Mouse (Mus musculus): ENCODE data around the gene Tia1. TPM values are rescaled to one million over a fixed set of nuclear protein-coding genes. Genes with fewer than 3 reads are reported as not detected.

The Tia1 gene
- 15.8 TPM for polyA plus RNA-seq (2015; fragmentation: Illumina TruSeq; extraction: RNeasy Lipid Tissue Mini Kit (QIAGEN cat#74804); ENCODE audit: insufficient read depth, low read depth, low replicate concordance)

GRCm38 (mm10) chr6:86404100-86404861 lies at the start of gene Tia1:
Tia1 (plus strand) TSS chr6:86404219.

GRCm38 (mm10) chr6:86365371-86366124 lies 38.5 kb upstream of the Tia1 start, which contains the start of gene Fam136a:
Fam136a (plus strand) TSS chr6:86365646.

DNA sequence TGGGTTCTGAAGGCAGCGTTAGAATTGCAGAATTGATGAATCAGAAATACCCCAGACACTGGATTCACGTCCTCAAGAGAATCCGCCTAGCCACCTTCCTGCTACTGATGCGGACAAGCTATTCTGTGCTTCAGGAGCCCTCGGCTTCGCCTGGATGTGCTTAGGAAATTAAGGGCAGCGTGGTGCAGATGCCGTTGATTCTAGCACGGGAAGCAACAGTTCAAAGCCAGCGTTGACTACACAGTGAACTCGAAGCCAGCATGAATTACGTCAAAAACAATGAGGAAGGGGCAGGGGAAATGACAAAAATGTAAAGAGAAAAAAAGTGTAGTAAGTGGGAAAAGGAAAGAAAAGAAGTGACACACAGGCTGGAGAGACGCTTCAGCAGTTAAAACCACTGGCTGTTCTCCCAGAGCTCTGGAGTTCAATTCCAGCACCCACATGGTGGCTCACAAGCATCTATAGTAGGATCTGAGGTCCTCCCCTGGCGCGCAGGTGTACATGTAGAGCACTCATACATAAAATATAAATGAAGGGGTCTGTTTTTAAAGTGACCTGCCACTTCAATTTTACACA lies 33.2 kb upstream of the Tia1 start, which contains the start of gene Snrpg:
Gene Snrpg, plus strand, starts transcription at position 541 of the 576 bp plus-strand sequence.

GRCm38 (mm10) chr6:86396581-86397256 lies 7.3 kb upstream of the Tia1 start, which contains the start of gene Pcyox1:
Pcyox1 (minus strand) TSS chr6:86397154.

GRCm38 (mm10) chr6:86426358-86426757 lies 22.3 kb downstream of the Tia1 start, which contains the start of gene Gm44790:
Gm44790 (plus strand) TSS chr6:86426658.

DNA sequence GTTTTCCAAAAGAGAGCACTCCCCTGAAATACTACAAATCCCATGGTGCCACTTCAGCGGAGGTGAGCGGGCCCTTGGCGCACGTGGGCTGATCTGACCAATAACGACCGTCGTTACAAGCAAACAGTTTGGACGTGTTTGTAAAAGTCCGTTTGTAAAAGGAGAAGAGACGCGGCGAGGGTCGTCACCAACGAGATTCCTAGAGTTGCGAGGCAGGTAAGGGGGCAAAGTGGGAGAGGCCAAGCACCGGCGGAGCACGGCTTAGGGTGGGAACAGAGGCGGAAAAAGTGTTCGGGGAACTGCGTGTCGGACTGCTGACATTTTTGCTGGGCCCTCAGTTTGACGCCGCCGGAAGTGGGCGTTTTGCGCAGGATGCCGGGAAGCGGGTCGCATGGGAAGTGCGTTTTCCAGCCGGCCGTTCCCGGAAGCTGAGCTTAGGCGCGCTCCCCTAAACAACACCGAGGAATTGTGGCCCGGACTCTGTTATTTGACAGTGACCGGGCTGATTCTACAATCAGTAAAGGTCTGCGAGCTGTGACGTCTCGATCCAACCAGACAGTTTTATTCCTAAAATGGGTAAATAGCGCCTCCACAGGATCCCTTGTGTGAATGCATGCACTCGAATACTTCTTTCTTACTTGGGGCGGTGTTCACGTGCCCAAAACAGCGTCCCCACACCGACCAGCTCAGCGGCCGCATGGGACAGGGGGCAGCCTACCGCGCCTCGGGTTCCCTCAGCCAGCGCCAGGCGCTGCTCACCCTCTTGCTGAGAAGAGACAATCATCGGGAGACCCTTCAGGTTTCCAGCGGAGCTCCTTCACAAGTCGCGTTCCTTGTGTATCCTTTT lies 34.5 kb downstream of the Tia1 start, which contains the start of gene C87436:
Gene C87436, plus strand, starts transcription at position 103 of the 847 bp plus-strand sequence.

Other genes with a start within 250 kb of the Tia1 start
- 1.2 TPM for gene Tgfa, start 209.0 kb upstream of the Tia1 start, polyA plus RNA-seq (2015; fragmentation: Illumina TruSeq; extraction: RNeasy Lipid Tissue Mini Kit (QIAGEN cat#74804); ENCODE audit: insufficient read depth, low read depth, low replicate concordance)
- 5.7 TPM for gene Fam136a, start 38.6 kb upstream of the Tia1 start, polyA plus RNA-seq (2015; fragmentation: Illumina TruSeq; extraction: RNeasy Lipid Tissue Mini Kit (QIAGEN cat#74804); ENCODE audit: insufficient read depth, low read depth, low replicate concordance)
- 14.2 TPM for gene Snrpg, start 32.9 kb upstream of the Tia1 start, polyA plus RNA-seq (2015; fragmentation: Illumina TruSeq; extraction: RNeasy Lipid Tissue Mini Kit (QIAGEN cat#74804); ENCODE audit: insufficient read depth, low read depth, low replicate concordance)
- 7.1 TPM for gene Pcyox1, start 7.1 kb upstream of the Tia1 start, polyA plus RNA-seq (2015; fragmentation: Illumina TruSeq; extraction: RNeasy Lipid Tissue Mini Kit (QIAGEN cat#74804); ENCODE audit: insufficient read depth, low read depth, low replicate concordance)
- gene Gm44790, start 22.4 kb downstream of the Tia1 start, polyA plus RNA-seq (2015; fragmentation: Illumina TruSeq; extraction: RNeasy Lipid Tissue Mini Kit (QIAGEN cat#74804); ENCODE audit: insufficient read depth, low read depth, low replicate concordance) = not detected
- gene C87436, start 34.2 kb downstream of the Tia1 start, polyA plus RNA-seq (2015; fragmentation: Illumina TruSeq; extraction: RNeasy Lipid Tissue Mini Kit (QIAGEN cat#74804); ENCODE audit: insufficient read depth, low read depth, low replicate concordance) = 6.1 TPM
- 31.3 TPM for gene Pcbp1, start 122.1 kb downstream of the Tia1 start, polyA plus RNA-seq (2015; fragmentation: Illumina TruSeq; extraction: RNeasy Lipid Tissue Mini Kit (QIAGEN cat#74804); ENCODE audit: insufficient read depth, low read depth, low replicate concordance)
- not detected for gene Asprv1, start 223.9 kb downstream of the Tia1 start, polyA plus RNA-seq (2015; fragmentation: Illumina TruSeq; extraction: RNeasy Lipid Tissue Mini Kit (QIAGEN cat#74804); ENCODE audit: insufficient read depth, low read depth, low replicate concordance)

Data from pancreas, adult 10 weeks (tissue).